Mouse (Mus musculus) thymus, postnatal 14 days (tissue): ENCODE measurements around the gene Kdm5a.

Experiments used
- DNase-seq: peaks from one replicate; pipeline ENCODE4 v3.0.0; 2021

Gene Kdm5a

GRCm38 (mm10) chr6:120363688-120364522 lies at the start of gene Kdm5a, which contains the start of gene Ccdc77:
Gene Kdm5a (plus strand): TSS chr6:120364124.
Gene Ccdc77 (minus strand): TSS chr6:120364374.
- DNase-seq = peak; percentile 94

GRCm38 (mm10) chr6:120318303-120318940 lies 45.5 kb upstream of the Kdm5a start:
- DNase-seq = no peak

GRCm38 (mm10) chr6:120319129-120319528 lies 44.8 kb upstream of the Kdm5a start:
- no peak for DNase-seq

- no peak for DNase-seq
Observed at GRCm38 (mm10) chr6:120320369-120320768, 43.6 kb upstream of the Kdm5a start.

GRCm38 (mm10) chr6:120324295-120324927 lies 39.5 kb upstream of the Kdm5a start:
- peak; percentile 67 for DNase-seq

- DNase-seq = no peak
Observed at GRCm38 (mm10) chr6:120332351-120332750, 31.6 kb upstream of the Kdm5a start.

- DNase-seq = no peak
Observed at GRCm38 (mm10) chr6:120343992-120344391, 19.9 kb upstream of the Kdm5a start.

GRCm38 (mm10) chr6:120349018-120349417 lies 14.9 kb upstream of the Kdm5a start:
- DNase-seq = no peak

- DNase-seq = no peak
Observed at GRCm38 (mm10) chr6:120356478-120356877, 7.4 kb upstream of the Kdm5a start.

- DNase-seq = peak; percentile 83
Observed at GRCm38 (mm10) chr6:120356951-120357945, 6.7 kb upstream of the Kdm5a start.

- no peak for DNase-seq
Observed at GRCm38 (mm10) chr6:120362124-120362523, 1.8 kb upstream of the Kdm5a start.

GRCm38 (mm10) chr6:120362774-120363687 lies 893 bp upstream of the Kdm5a start:
- DNase-seq = no peak

GRCm38 (mm10) chr6:120364523-120364905 lies 590 bp downstream of the Kdm5a start:
- no peak for DNase-seq

GRCm38 (mm10) chr6:120365051-120365450 lies 1.1 kb downstream of the Kdm5a start:
- peak; percentile 26 for DNase-seq

GRCm38 (mm10) chr6:120376736-120377135 lies 12.8 kb downstream of the Kdm5a start:
- no peak for DNase-seq

- no peak for DNase-seq
Observed at GRCm38 (mm10) chr6:120390054-120390453, 26.1 kb downstream of the Kdm5a start.

- DNase-seq = no peak
Observed at GRCm38 (mm10) chr6:120392811-120393210, 28.9 kb downstream of the Kdm5a start.

GRCm38 (mm10) chr6:120395622-120396345 lies 31.9 kb downstream of the Kdm5a start:
- DNase-seq = no peak

- DNase-seq = no peak
Observed at GRCm38 (mm10) chr6:120403936-120404335, 40.0 kb downstream of the Kdm5a start.

- DNase-seq = no peak
Observed at GRCm38 (mm10) chr6:120438161-120438560, 74.2 kb downstream of the Kdm5a start.
